Mouse (Mus musculus) layer of hippocampus, adult 11-12 months (tissue): ENCODE results near the gene Glp2r.
A peak's percentile ranks its signal among the peaks of the same experiment; 100 is the strongest.

Experiments
- DNase-seq: peaks from one replicate; pipeline ENCODE4 v3.0.0; 2022; ENCODE audit warnings: low spot score

The Glp2r gene

DNA sequence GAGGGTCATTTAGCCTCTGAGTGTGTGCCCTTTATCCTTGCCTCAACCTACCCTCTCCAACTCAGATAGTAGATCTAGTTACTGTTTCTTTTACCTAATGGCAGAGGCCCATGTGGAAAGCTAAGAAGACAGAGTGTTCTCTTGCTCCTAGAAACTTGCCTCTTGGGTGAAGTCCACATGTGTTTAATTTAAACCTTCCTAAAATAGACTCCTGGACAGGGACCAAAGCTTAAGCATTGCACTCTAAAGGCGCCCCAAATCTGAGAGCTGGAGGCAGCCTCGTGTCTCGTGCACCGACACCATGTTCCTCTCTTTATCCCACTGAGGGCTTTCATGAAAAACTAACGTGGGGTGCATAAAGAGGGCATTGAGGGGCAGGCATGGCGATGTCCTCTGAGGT lies 43.9 kb downstream of the Glp2r start:
- DNase-seq: no peak

DNA sequence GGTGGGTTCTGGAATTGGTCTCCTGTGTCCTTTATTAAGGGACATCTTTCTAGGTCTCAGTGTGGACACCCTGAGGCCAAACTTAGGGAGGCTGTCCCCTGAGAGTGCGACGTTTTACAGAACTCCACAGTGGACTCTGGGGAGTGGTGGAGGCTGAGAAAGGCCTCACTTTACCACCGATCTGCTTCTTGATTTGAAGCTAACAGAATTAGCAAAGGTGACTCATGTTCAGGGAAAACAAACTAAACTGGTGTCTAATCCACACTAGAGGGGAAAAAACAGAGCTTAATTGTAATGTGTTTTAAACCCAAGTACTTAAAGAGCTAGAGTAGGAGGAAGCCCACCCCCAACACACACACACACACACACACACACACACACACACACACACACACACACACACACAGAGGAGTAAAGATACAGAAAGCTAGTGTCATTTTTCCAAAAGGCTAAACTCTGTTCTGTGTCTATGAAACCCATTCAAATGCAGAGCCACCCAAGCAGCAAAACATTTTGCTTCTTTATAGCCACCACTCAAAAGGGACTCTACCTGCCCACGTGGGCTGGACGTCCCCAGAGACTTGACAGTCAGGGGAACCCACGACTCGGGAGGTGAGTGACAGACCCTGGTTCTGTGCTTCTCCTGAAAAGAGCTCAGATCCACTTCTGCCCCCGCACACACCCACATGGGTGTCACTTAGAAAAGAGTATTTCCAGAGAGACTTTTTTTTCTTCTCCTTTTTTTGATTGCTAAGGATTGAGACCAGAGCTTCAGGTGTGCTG lies 47.5 kb downstream of the Glp2r start:
- DNase-seq: no peak

DNA sequence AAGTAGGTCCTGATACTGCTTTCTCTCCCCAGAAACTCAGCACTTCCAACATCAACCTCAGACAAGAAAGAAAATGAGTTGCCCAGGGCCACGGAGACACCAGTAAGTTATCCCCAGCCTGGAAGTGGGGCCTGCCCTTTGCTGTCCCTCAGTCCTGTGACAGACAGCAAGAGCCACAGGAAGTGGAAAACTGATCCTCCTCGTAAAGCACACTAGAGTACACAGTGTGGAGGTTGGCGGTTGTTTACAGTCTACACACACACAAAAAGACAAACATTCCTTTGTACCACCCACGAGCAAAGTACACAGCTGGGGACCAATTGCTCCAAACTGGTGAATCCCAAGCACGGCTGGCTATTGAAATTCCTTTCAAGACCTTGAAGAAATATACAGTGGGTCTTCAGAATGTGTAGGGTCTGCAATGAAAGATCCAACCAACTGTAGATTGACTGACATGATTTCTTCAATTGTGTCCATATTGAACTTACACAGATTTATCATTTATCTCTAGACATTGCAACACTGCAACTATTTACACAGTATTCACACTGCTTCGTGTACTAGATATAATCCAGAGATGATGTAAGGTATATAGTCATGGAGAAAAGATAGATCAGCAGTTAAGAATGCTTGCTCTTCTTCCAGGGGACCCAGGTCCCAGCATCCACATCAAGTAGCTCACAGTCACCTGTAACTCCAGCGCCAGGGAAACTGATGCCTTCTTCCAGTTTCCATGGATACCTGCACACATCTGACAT lies 48.4 kb downstream of the Glp2r start:
- no peak for DNase-seq

DNA sequence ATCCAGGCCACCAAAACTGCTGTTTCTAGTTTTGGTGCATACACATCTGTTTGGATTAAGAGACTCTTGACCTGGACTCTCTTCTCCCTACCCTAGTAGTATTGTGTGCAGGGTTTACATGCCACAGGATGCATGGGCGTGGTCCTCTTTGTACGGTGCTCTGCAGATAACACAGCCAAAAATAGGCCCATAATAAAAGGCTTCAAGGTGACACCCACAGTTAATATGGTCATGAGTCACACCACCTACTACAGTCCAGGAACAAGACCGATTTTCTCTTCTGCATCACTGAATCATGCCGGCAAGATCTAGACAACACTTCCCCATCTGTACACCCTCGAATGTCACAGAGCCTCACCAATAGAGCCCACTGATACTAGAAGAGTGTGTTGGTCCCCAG lies 49.5 kb downstream of the Glp2r start:
- no peak for DNase-seq

DNA sequence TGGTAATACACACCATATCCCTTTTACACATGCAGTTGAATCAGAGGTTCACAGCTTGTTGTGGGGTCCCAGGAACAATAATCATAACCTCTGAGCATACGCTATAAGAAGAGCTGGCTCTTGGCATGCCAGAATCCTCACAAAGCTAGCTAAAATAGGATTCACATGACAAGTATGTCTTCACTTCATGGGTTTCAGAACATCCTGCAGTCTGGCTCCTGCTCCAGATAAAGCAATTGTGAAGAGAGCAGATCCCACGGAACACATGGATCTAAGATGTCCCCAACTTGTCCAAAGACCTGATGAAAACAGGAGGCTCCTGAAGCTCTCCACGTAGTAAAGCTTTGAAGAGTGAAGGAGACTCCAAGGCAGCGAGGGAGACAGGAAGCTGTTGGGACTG lies 55.6 kb downstream of the Glp2r start:
- DNase-seq: no peak

DNA sequence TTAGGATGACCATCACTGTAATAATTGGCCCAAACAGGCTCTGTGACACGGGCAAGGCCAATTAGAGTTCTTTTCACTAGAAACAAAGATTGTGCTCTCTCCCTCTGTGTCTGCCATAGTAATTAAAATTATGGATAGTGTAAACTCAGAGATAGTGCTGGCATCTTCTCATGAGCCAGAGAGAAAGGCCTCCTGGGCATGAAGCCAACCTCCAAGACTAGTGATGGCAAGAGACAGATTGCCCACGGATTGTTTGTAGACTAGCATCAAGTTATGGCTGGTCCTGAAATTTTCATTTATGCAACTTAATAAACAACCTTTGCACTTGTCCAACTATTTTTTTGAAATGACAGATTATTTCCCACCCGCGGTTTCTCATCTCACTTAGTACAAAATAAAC lies 58.0 kb downstream of the Glp2r start:
- peak; percentile 39 for DNase-seq

DNA sequence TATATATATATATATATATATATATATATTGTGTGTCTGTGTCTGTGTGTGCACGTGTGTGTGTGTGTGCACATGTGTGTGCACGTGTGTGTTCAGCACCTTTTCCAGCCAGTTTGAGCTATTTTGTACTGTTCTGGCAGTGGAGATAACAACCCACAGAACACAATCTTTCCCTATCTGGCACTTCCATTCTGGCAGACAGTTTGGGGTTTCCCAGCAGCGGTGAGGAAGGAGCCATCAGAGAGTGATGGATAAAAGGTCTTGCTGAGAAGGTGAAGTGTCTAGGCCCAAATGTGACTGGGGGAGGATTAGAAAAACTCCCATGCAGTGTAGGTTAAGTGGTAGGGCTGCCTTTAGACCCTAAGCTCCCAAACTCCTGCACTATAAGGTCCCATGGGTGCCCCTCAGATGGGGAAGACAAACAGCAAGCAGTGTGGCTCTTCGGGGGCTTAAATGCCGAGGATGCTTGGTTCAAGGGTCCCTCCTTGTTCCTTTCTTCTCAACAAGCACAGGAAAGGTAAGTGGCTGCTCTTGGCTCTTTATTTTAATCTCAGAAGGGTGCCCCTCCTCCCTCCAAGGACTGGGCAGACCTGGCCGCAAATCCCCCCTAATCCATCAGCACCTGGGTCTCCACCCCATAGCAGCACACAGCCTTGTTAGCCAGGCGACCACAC lies 76.1 kb downstream of the Glp2r start, which contains the start of gene Rcvrn:
TSS of gene Rcvrn (plus strand) at position 624 of the 674 bp plus-strand sequence.
- no peak for DNase-seq

DNA sequence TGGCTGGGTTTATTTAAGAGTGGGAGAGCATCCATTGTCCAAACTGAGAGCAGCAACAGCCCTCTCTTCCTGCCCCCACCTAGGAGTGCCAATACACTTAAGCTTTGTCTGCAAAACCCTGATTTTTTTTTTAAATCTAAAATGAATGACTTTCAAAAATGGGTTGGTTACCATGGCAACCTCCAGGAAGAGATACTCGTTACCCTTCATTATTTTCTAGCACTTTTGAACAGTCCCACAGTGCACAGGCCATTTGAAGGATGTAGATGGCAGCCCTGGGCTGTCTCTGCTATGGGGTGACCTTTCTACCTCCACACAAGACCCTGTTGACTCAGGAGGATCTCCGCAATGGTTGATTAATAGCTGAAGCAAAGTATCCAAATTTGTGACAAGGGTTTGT lies 84.8 kb downstream of the Glp2r start:
- DNase-seq: no peak

DNA sequence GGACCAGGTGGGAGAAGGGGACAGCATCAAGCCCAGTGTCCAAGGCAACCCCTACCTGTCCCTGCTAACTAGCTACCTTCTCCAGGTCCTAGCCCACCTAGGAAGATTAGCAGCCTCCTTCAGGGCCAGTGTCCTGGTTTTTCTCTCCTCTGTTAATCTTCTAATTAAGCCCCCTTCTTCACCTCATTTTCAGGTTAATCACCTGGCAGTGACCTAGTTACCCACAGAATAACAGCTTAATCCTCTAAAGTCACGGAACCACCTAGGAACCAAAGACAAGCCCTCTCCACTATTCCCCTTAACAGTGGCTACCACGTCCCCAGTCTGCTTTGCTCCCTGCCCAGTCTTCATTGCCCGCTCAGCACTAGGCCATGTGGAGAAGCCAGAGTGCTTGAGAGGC lies 89.1 kb downstream of the Glp2r start:
- DNase-seq: no peak

DNA sequence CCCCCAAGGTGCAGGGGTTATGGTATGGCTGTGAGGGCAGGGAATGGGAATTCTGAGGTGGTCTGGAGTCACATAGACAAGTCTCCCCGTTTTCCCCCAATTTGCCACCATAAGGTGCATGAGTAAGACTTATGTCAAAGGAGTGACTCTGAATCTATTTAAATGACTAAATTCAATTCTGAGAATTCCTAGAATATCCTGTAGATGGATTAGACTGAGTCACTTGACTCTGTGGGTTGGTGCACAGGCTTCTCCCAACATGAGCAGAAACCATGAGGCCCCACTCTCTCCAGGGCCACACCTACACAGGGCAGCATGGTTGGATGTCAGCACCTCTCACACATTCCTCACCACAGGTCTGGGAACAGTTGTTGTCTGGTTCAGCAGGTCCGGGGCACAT lies 91.0 kb downstream of the Glp2r start:
- DNase-seq: no peak

DNA sequence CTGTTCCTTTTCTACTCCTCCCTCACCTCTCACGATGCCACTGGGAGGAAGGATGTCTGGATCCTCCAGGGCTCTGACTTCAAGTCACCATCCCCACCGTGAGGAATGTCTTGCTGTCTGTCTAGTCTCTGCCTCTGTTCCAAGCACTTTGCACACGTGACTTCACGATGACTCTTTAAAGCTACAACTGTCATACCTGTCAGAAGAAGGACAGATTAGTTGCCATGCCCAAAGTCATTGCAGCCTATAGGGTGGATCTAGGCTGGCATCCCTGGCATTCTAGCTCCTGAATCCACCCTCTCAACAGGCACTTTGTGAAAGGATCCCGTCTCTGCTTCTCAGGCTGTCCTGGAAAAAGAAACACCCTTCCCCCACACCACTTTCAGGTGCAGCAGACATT lies 91.7 kb downstream of the Glp2r start:
- no peak for DNase-seq

DNA sequence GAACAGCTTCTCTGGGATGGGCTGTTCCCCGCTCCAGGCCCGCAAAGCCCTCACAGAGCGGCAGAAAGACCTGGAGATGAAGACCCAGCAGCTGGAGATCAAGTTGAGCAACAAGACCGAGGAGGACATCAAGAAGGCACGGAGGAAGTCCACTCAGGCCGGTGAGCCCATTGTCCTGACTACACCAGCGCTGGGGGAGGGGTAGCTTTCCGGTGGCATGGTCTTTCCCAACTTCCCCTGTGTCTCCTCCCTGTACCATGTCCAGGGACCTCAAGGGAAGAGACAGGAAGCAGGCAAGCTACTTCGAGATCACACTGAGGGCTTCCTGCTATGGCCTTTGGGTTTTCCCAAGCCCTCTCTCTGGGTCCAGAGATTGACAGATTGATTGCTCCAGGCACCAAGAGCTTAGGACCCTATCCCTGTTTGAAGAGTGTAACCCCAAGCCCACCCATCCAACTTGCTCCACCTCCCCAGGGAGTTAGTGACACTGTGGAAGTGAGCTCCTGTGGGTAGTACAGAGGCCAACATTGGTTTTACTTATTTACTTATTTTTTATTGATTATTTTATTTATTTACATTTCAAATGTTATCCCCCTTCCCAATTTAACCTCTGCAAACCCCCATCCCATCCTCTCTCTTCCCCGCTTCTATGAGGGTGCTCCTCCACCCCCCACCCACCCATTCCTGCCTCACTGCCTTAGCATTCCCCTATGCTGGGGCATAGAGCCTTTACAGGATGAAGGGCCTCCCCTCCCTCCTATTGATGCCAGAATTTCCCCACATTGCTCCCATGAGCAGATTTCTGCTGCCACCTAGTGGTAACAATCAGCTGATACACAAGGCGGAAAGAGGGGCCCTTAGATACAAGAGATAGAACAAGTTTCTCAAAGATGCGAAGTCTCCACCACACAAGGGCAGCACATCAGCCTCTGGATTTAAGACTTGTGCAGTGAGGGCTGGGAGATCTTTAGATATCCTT lies 95.1 kb downstream of the Glp2r start:
- DNase-seq: peak; percentile 73

DNA sequence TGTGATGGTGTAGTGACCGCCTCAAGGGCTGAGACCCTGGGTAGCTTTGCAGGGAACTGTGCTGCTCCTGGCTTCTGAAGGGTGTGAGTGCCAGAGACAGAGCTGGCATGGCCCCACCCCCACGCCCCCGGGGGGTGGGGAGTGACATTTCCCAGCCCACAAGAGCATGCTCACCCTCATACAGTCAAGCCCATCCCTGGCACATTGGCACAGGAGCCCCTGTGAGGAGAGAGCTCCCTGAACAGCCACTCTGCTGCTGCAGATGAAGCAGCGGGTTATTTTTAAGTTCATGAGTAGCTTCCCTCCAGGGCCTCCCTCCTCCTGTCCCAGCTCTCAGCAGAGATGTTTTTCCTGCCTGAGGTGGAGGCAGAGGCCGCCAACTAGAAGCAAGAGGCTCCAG lies 98.8 kb downstream of the Glp2r start:
- no peak for DNase-seq

DNA sequence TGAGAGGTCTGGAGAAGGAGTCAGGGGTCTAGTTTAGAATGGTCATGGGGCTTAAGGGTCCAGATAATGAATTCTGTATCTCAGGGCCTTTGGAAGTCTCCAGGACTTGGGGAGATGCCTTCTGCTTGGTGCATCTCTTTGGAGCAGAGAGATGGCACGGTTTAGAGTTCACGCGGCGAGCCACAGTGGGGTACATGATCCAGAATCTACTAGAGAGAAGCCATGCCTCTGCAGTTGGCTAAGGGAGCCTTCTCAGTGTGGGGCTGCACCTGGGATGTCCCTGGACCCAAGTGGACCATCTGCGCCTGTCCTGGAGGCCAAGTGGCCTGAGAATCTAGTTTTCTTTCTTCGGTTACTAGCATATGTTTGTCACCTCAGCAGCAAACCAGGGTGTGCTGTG lies 100.9 kb downstream of the Glp2r start:
- DNase-seq: no peak

DNA sequence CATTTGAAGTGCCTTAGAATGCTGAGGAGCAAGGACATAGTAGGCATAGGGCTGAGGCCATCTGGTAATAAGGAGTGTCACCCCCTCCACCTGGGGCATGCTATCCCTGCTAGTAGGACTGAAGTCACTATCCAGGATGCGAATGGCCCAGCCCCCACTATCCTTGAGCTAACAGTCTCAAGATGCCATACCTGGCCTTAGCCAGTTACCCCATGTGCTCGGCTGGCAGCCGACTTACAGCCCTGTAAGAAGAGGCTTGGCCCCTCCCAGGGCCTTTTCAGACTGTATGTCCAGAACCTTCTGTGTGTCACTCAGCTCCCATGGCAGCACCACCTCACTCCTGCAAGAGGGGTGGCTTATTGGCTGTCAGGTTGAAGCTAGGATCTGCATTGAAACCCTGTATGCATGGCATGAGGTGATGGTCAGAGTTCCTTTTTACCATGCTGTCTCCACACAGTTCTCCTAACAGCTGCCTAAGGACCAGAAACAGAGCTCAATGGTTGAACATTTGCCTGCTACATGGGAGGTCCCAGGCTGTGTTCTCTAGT lies 102.4 kb downstream of the Glp2r start:
- DNase-seq: no peak

DNA sequence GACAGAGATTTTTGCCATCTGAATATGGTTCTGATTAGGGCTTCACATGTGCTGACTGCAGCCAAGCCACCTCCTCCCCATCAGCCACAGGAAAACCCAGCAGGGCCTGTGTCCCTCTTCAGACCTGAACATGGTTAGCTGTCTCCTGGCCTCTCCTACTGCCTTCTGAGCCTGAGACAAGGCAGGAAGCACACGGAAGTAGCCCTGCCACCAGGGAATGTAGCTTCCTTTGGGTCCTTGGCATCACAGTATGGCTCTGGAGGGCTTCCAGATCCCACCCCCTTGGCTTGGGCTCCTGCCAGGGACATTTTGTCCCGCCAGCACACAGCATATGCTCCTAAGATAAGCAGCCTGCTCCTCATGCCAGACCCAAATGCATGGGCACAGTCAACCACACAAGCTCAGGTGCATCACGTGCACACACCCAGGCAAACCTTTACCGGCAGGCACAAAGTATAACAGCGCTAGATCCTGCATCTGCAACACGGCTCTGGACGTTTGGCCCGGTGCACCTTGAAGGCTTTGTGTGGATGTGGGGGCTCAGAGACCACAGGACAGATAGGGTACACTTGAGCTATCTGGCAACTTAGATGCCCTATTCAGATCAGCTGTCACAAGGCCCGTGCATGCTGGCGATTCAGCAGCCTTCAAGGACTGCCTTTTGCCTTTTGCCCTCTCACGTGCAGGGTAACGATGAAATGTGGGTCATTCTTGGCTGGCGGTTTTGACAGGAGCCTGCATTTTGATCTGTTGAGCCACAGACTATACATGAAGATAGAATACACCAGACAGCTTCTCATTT lies 103.2 kb downstream of the Glp2r start:
- DNase-seq: peak; percentile 83

DNA sequence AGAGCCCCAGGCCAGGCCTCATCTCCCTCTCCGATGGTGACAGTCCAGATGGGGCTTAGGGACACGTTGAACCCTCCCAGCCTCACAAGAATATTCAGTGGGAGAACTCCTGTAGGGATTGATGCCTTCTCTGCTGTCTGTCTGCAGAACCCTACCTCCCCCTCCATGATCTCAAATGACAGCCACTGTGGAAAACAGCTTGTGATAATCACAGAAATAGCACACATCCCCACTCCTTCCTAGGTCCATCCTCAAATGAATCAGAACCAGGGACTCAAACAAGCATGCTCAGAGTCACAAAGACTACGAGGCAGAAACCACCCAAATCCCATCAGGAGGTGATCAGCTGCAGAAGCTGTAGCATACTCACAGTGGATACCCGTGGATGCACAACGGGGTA lies 104.8 kb downstream of the Glp2r start:
- no peak for DNase-seq

DNA sequence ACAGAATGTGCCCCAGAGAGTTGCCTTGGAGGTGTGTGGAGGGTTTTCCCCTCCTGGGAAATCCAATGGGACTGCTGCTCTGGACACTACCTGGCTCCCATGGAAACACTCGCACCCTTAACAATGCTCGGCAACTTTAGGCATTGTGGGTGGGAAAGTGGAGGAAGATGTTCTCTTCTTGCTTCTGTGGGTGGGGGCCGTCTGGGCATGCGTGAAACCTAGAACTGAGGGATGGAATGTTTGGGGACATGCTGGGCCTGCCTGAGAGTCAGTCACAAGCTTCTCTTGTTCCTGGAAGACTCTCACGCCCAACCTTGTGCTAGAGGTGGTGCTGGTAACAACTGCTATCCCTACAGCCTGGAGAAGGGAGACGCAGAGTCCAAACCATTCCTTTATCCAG lies 106.0 kb downstream of the Glp2r start:
- DNase-seq: no peak

DNA sequence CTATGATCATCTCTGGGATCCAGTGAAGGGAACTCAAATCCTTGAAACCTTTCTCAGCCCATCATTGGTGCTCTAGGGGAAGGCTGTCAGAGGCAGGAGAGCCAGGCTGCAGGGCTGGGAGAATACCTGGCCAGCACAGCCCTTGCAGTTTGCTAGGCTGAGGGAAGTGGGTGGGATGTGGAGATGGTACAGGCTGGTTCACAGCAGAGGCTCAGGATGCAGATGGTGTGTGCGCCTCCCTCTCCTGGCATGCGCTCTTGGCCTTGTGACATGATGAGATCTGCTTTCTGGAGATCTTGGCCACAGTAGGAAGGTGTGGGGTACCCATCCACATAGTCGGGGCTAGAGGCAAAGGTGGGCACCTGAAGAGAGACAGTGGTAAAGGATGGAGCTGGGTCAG lies 106.7 kb downstream of the Glp2r start:
- DNase-seq: peak; percentile 74

DNA sequence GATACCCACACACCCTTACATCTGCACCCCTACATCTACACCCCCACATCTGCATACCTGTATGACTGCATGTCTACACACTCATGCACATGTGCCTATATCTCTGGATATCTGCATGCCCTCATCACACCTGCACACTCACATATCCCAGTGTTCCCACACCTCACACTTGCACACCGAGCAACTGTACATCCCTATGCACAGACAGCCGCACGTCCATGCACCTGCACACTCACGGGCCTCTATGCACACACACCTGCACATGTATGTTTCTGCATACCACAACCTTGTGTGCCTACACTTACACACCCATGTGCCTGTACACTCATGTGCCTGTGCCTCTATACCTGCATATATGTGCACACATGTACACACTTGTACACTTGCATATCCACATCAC lies 107.5 kb downstream of the Glp2r start:
- no peak for DNase-seq

DNA sequence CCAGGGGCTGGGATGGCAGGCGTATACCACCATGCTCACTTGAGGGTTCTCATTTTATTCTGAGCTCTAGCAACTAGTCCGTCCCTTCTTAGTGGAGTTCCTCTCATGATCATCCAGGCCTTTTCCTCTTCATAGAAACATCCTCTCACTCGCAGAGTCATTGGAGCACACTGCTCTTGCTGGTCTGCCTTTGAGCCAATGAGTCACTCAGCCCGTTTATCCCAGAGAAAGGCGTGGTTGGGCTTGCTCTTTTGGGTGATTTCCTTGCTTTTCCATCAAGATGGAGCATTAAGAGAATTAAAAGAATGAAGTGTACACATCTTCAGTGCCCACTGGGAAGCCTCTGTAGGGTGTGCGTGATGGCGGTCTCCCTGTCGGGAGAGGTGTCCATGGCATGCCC lies 109.5 kb downstream of the Glp2r start:
- no peak for DNase-seq
